Mouse (Mus musculus) erythroblast, embryonic 14.5 days (primary cell): ENCODE data around the gene Mlec.

Experiments used
- GATA1 ChIP-seq: IDR thresholded peaks from 2 replicates; pipeline ENCODE4 v1.6.1; 2012; ENCODE audit warnings: low read length, inconsistent platforms, mixed read lengths
- TAL1 ChIP-seq: IDR thresholded peaks from 3 replicates; pipeline ENCODE4 v1.6.1; 2012; ENCODE audit warnings: low read length, inconsistent platforms, mixed read lengths

DNA sequence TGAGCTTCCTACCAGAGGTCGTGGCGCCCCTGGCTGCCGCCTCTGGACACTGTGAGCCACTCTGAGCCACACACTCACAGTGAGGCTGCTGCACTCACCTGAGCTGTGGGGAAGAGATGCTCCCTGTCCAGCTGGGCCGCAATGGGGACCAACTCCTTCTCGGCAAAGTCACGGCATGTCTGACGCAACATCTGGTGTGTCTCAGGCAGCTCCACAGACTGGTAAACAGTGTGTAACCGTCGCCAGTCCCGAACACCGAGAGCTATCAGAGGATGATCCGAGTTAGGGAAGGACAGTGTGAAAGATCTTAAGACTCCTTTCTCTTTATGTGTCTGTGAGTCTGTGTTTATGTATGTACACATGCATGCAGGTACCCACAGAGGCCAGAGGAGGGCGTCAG, 40.5 kb downstream of the Mlec start:
- no peak for TF ChIP-seq GATA1
- no peak for TF ChIP-seq TAL1
